Mouse (Mus musculus) T-helper 17 cell (primary cell): ENCODE data around the gene Afap1.

ENCODE experiments used
- in situ Hi-C, 2 experiments: fragments of 300-600 bp; cut with MboI, MseI; formaldehyde crosslinking; loops; 1 replicate in 1 of 2; 2 replicates in 1 of 2; pipeline ENCODE4 v1.15.1; 2025; ENCODE audit warnings: high pct_unique_total_duplicates in 2 of 2

Afap1 gene

DNA sequence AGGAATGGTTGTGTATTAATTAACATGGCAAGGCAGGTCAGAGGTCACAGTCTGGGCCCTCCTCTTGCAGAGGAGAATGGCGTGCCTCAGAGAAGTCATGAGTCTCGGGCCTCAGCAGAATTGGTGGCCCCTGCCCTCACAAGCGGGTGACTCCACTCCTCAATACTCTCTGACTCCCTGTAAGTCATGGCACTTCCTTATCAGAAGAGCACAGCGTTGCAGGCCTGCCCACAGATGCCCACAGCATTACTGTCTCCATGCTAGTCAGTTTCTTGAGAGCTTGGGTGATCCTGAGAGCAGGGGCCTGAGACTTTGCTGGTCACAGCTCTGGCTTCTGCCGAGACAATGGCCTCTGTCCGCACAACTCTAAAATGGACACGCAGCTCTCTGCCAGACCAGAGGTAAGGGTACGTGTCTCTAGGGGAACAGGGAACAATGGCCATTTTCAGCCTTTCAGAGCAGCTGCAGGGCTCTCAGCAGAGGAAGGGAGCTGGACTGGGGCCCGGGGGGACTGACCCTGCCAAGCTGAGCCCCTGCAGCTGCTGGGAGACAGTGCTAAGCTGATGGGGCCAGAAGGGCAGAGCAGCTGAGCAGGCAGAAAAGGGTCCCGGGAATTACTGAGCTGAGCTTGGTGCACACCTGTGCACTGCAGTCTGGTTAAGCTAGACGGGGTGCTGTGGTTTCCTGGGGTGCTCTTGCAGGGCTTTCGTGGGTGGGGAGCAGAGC is 77.4 kb downstream of the Afap1 start:
- in situ Hi-C loops, result loop anchor here (5.0 kb wide), 2 partner anchors 33 to 93 kb away; no protein-coding TSS in a partner anchor

DNA sequence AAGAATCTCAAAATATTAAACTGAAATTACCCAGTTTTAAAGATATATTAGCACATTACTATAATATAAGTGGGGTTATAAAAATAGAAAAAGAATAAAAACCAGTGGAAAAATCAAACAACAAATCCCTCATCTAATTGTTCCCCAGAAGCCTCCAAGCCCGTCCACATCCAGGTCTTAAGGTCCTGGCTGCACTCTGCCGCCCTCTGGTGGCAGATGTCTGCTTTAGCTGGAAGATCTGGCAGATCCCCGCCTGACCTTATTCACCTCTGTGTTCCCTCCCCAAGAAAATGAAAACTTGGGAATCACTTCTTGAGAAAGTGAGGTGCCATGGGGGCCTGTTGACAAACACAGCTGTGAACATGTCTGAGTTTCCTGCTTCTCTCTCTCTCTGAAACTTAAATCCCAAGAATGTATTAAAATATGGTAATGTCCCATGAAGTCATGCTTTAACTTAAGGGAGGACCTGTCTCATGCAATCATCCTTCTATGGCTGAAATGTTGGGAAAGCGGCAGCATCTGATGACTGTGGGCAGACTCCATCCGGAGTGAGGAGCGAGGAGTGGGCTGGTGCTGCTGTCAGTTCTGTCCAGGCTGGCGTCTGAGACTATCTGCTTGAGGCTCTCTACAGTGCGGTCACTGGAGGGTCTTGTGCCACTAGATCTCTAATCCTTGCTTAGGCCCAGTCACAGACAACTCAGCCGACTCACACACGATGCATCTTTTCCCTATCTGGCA is 78.9 kb downstream of the Afap1 start:
- in situ Hi-C loops, result loop anchor here (5.0 kb wide), 2 partner anchors 35 to 95 kb away; no protein-coding TSS in a partner anchor

GRCm38 (mm10) chr5:35972739-35973138 is 79.6 kb downstream of the Afap1 start:
- in situ Hi-C loops, result loop anchor here (5.0 kb wide), 2 partner anchors 35 to 95 kb away; no protein-coding TSS in a partner anchor

DNA sequence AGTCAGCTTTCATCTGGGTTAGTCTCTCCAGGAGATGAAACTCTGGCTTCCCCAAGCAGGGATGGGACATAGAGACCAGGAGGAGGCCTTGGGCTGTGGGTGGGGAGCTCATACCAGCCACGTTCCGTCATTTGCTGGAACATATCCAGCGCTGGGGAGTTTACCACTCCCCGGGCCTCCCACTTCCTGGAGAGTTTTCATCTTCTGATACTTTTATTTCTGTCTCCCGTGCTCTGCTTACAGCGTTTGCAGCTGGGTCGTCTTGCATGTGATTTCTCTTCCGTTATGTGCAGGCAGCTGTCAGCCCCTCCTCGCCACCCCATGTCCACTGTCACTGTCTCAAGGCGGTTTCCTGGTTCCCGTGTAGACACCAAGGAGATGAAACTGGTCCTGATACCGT is 80.7 kb downstream of the Afap1 start:
- in situ Hi-C loops, result loop anchor here (5.0 kb wide), 2 partner anchors 36 to 96 kb away; no protein-coding TSS in a partner anchor

DNA sequence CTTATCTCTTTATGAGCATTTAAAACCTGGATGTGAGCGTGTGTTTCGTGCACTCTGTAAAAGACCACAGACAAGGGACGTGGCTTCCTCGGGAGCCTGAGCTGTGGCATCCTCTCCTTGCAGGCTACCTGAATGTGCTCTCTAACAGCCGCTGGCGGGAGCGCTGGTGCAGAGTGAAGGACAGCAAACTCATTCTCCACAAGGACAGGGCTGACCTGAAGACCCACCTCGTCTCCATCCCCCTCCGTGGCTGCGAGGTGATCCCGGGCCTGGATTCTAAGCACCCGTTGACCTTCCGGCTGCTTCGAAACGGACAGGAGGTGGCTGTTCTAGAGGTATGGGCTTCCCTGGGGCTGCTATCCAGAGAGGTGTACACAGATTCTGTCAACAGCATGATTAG is 81.1 kb downstream of the Afap1 start:
- in situ Hi-C loops, result loop anchor here (5.0 kb wide), 2 partner anchors 37 to 97 kb away; no protein-coding TSS in a partner anchor

GRCm38 (mm10) chr5:35975681-35976080 is 82.6 kb downstream of the Afap1 start:
- in situ Hi-C loops, result no loop called here

DNA sequence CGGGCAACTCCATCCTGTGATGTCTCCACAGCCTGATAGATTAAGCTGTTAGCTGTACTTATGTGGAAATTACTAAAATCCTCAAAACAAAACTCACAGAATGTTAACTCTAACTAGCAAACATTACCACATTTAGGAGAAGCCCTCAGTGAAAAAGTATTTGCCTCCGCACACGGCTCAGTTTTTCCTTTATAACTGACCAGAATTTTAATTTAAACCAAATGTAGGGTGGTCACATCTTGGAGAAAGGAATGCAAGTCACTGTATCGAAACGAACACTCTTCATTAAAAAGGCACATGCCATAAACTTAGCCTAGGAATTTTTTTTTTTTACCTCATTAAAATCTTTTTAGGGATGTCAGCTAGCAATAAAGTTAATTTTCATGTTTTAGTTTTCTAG is 87.4 kb downstream of the Afap1 start:
- in situ Hi-C loops, result loop anchor here in 1 of 2 experiments (5.0 kb wide), 1 partner anchor 37 kb away; no protein-coding TSS in a partner anchor

GRCm38 (mm10) chr5:35981341-35981740 is 88.2 kb downstream of the Afap1 start:
- in situ Hi-C loops, result loop anchor here in 1 of 2 experiments (5.0 kb wide), 1 partner anchor 36 kb away; no protein-coding TSS in a partner anchor

DNA sequence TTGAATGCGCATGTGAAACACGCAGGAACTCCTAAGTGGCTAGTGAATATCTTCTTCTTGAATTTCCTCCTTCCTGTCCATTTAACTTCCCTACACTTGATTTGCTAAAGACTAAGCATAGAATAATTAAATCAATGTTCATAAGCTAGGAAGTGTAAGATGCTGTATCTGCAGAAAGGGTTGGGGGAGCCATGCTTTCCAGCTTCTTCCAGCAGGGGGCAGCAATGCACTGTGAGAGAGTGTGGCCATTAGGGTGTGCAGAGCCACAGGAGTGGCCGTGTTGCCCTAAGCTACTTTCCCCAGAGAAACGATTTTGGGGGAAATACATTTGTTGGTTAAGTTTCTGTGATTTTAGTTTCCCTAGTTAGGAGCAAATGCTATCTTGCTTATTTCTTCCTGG is 88.9 kb downstream of the Afap1 start:
- in situ Hi-C loops, result loop anchor here in 1 of 2 experiments (5.0 kb wide), 1 partner anchor 35 kb away; no protein-coding TSS in a partner anchor

DNA sequence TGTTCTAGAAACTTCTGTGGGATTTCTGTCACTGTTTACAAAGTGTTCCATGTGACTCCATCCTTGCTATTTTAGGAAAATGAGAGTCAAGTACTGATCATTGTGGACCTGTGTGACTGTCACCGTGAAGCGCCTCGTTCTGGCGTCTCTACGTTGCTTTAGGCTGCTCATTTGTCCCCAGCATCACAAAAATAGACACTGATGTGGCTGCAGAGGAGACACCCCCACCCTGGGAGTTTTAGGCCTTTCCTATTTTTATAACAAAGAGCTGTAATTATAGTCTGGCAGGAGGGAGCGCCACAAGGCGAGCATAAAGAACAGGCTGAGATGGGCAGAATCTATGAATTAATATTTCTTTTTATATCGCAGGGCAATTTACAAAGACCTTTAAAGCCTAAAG is 92.5 kb downstream of the Afap1 start:
- in situ Hi-C loops, result no loop called here

DNA sequence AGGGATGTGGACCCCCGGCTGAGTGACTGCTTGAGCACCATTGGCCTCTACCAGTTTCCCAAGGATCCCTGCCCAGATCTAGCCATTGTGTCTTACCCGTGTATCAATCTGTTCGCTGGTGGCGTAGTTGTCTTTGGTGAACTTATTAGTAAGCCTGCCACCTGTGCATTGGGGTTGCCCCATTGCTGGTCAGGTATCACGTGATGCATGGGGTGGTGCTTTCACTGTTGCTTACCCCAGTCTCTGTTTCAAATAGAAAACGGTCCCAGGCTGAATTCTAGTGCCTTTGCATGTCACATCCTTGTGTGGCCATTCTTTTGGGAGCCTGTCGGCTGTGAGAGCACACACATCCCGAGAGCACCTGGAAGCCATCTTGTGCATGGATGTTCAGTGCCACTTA is 95.0 kb downstream of the Afap1 start:
- in situ Hi-C loops, result no loop called here

DNA sequence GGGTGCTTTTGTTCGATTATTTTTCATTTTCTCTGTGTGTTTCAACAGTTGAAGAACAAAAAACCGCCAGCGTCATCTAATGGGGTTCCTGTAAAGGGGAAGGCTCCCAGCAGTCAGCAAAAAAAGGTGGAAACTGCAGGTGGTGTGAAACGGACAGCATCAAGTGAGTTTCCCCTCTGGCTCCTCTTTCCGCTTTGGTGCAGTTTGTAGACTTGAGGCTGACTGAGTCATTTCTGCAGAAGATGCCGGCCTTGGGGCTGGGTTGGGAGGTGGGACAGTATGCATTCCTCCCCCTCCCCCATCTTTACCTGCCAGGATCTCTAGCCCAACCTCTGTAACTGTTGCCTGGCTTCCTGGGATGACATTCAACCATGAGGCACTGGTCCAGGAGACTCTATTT is 96.4 kb downstream of the Afap1 start:
- in situ Hi-C loops, result no loop called here

DNA sequence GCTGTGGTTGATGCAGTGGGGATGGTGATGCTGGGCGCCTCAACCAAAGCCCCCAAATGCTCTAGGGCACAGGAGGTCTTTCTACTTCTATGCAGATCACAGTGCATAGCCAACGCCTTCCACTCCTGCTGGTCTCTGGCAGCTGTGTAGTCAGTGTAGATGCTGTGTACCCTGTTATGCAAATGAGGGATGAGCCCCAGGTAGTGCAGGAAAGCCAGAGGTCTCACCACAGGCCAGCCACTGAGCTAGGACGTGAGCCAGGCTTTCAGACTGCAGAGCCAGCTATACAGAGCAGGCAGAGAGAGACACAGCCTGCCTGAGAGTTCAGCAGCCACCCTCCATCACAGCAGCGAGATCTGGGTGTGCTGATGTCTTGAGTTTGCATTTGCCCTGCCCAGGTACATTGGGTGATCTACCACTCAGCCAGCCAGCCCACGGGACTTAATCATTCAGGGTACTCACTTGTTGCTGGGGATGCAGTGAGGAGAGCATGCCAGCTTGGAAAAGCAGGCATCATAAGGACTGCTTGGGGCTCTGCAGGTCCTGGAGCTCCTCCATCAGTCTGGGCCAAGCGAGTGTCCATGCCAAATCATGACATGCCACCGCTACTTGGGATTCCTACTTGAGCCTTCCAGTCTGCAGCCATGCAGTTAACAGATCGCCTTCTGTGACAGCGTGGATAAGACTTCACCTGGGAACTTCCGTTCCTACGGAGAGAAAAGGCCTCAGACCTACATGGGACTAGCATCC is 97.0 kb downstream of the Afap1 start:
- in situ Hi-C loops, result no loop called here

DNA sequence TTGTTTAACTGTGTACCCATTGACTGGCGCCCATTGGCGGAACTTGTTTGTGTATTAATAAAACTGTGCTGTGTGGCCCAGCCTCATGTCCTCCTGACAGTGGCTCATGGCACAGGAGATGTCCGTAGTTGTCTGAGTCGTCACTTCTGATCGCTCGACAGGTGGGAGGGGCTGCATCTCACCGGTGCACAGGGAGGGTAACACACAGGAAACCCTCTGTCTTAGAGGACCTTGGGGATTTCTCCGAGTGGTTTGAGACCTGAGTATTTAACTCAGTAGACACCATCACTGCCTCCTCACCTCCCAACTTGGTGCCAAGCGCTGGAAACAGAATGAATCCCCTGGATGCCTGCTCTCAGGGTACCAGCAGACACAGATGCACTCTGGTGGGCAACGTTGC is 110.7 kb downstream of the Afap1 start:
- in situ Hi-C loops, result no loop called here

DNA sequence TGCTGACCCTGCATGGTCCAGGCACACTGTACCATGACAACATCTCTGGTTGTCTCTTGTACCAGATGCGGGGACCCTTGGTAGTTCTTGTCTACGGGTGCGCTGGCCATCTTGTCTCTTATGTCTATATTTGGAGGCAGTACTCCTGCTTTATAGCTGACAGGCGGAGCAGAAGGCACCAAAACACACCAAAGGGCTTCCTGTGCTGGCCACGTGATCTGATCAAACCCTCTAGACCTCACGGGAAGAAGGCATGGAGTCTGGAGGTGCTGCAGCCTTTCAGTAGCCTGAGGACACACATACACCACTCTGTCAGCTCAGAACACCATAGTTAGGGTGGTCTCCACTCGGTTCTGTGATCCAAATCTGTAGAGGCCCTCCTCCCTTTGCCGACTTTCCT is 113.0 kb downstream of the Afap1 start:
- in situ Hi-C loops, result no loop called here

DNA sequence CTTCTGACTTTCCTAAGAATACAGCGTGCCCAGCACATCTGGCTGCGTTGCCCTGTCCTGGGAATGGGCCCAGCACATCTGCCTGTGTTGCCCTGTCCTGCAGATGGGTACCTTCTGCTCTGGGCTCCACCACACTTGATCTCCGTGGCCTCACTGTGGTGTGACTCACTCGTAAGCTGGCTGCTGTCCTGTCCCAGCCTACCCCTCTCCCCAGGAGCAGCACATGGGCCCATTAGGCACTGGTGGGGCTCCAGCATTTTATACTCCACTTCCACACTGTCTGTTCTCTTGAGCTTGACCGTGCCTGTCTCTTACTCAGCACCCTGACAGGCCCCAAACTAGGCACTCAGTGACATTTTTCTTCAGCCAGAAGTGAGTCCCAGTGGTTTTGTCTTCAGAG is 113.5 kb downstream of the Afap1 start:
- in situ Hi-C loops, result no loop called here

DNA sequence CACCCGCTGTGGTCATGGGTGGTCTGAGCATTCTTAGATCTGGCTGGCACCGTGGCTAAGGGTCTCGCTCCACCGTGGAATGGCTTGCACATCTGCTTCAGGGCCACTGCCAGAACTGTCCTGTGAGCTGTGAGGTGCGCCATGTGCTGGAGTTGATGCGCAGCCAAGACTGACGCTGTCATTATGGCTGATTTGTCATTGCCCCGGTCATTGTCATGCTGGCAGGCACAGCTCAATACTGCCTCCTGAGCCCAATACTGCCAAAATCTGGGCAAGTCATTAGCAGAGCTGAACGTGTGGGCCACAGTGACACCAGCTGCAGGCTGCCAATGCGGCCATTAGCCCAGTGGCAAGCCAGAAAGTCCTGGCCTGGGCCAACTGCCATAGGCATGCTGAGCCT is 114.5 kb downstream of the Afap1 start:
- in situ Hi-C loops, result no loop called here

DNA sequence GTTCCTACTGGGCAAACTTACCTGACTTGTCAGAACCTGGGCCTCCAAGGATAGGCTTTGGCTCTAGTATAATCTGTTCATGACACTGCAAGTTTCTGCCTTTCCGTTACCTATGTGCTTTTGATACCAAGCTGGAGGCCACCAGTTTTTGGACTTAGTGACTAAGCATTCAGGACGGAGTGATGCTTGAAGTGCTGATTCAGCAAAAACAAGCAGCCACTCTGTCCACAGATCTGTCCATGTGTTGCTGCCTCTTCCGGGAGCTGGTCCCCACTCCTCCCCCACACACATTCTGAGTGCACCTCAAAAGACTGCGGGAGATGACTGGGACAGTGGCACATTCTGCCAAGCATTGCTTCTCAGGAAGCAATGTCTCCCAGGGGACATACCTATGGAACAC is 116.3 kb downstream of the Afap1 start:
- in situ Hi-C loops, result no loop called here

DNA sequence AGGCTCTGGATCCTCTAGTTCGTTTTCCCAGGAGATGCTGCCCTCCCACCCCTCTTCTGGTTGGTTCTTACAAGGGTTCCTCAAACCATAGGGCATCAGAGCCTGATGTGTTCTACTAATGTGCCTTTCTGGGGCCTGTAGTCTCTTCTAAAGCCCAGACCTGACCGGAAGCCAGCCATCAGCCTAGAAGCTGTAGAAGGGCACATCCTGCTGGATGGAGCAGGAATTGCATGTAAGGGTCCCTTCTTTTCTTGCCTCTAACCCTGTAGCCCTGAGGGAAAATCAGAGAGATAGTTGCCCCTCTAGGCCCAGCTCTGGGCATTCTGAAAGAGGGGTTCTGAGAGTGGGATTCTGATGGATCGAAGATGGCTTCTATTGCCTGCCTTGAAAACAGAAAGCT is 125.2 kb downstream of the Afap1 start:
- in situ Hi-C loops, result loop anchor here in 1 of 2 experiments (5.0 kb wide), 1 partner anchor 36 kb away; no protein-coding TSS in a partner anchor

DNA sequence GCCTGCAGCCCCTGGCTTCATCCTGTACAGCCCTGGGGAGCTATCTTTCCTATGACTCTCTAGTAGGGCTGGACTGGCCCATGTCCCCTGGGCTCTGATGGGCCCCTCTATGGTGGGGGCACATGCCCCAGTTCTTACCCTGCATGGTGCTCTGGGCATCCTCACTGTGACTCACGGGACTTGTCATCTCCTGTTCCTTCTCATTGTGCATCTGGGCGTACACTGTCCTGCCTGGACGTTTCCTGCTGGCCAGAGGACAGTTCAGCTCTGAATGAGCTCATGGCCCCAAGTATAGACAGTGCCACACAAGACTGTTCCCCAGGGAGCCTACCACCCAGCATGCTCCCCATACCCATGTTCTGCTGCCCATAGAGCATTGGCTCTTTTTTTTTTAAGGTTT is 128.0 kb downstream of the Afap1 start:
- in situ Hi-C loops, result no loop called here

GRCm38 (mm10) chr5:36022361-36022760 is 129.2 kb downstream of the Afap1 start:
- in situ Hi-C loops, result no loop called here
